Mouse (Mus musculus) small intestine, adult 2 months (tissue): ENCODE results near the gene Gm5475. TPM values are rescaled to one million over a fixed set of nuclear protein-coding genes. Genes with fewer than 3 reads are reported as not detected.

Experiments
- H3K27ac ChIP-seq: fragments of 200-500 bp; 2 replicates; pipeline ENCODE4 v1.5.1; 2012; ENCODE audit warnings: low read depth, low read length, control low read depth, inconsistent platforms; ENCODE audit not compliant: insufficient read depth
- H3K27me3 ChIP-seq: fragments of 200-500 bp; 2 replicates; pipeline ENCODE4 v1.6.1; 2012; ENCODE audit warnings: mild to moderate bottlenecking, moderate library complexity, low read length, inconsistent platforms; ENCODE audit not compliant: control insufficient read depth, insufficient read depth
- H3K36me3 ChIP-seq: fragments of 200-500 bp; 2 replicates; pipeline ENCODE4 v1.6.1; 2012; ENCODE audit warnings: mild to moderate bottlenecking, low read length, control low read depth, inconsistent platforms; ENCODE audit not compliant: control insufficient read depth, insufficient read depth
- H3K4me1 ChIP-seq: fragments of 200-500 bp; 2 replicates; pipeline ENCODE4 v1.6.1; 2012; ENCODE audit warnings: low read length, inconsistent platforms, mixed read lengths; ENCODE audit not compliant: control insufficient read depth, insufficient read depth, insufficient read length
- H3K4me3 ChIP-seq: fragments of 200-500 bp; 2 replicates; pipeline ENCODE4 v1.5.1; 2012; ENCODE audit warnings: low read depth, mild to moderate bottlenecking, control low read depth, inconsistent platforms, low read length, moderate library complexity
- CTCF ChIP-seq: fragments of 200-500 bp; IDR thresholded peaks from 2 replicates; pipeline ENCODE4 v1.5.1; 2012; ENCODE audit warnings: low read depth, mild to moderate bottlenecking, control low read depth, inconsistent platforms, low read length, moderate library complexity, mixed read lengths; ENCODE audit not compliant: insufficient replicate concordance, insufficient read length; ENCODE audit errors: extremely low read depth
- POLR2A ChIP-seq: fragments of 200-500 bp; IDR thresholded peaks from 2 replicates; pipeline ENCODE4 v1.6.1; 2012; ENCODE audit warnings: low read depth, mild to moderate bottlenecking, control low read depth, inconsistent platforms, low read length, moderate library complexity
- WGBS: fragments of 180-500 bp; shearing (Covaris S2); methylation state at CpG from one replicate; pipeline ENCODE4 v1.1.7; 2018; 5-methylcytosine and 5-hydroxymethylcytosine counted together
- polyA plus RNA-seq: library from polyadenylated mRNA; depleted of rRNA; stranded (reverse); fragments of >200 nt; gene quantifications from 2 replicates; pipeline ENCODE4 v1.2.3, GENCODE M21; 2012

Gene Gm5475
- polyA plus RNA-seq, 1 experiment, result 0.13 TPM

- 56% methylated on average over 9 of the region's 9 CpGs for WGBS
- Histone ChIP-seq H3K4me3 (no peak overlapping the region), H3K36me3 (no peaks in the 10 kb centered on the region), H3K4me1 (peaks cover 16% of the 10 kb centered on the region), H3K27me3 (no peaks in the 10 kb centered on the region), H3K27ac (peak overlapping the region; percentile 63)
- TF ChIP-seq CTCF (no peak), POLR2A (no peak)
Observed at GRCm38 (mm10) chr15:100461646-100462045, 39.7 kb downstream of the Gm5475 start.

- 26% methylated on average over 5 of the region's 5 CpGs for WGBS
- TF ChIP-seq POLR2A, result no peak
- no peak for TF ChIP-seq CTCF
- H3K27ac ChIP-seq, result peak overlapping the region; percentile 63
- no peaks in the 10 kb centered on the region for H3K36me3 ChIP-seq
- H3K27me3 ChIP-seq, result no peaks in the 10 kb centered on the region
- peaks cover 15% of the 10 kb centered on the region for H3K4me1 ChIP-seq
- no peak overlapping the region for H3K4me3 ChIP-seq
Observed at GRCm38 (mm10) chr15:100462086-100462485, 40.1 kb downstream of the Gm5475 start.

GRCm38 (mm10) chr15:100463712-100464111 is 41.8 kb downstream of the Gm5475 start:
- Histone ChIP-seq H3K27ac (no peak overlapping the region), H3K36me3 (no peaks in the 10 kb centered on the region), H3K4me1 (peaks cover 13% of the 10 kb centered on the region), H3K4me3 (no peak overlapping the region), H3K27me3 (no peaks in the 10 kb centered on the region)
- TF ChIP-seq POLR2A (no peak), CTCF (peak; percentile 72; the same call in 1 of the 2 replicates)
- 8% methylated on average over 6 of the region's 6 CpGs for WGBS

GRCm38 (mm10) chr15:100465432-100465831 is 43.5 kb downstream of the Gm5475 start:
- Histone ChIP-seq H3K4me1 (peaks cover 15% of the 10 kb centered on the region), H3K27ac (no peak overlapping the region), H3K4me3 (no peak overlapping the region), H3K27me3 (no peaks in the 10 kb centered on the region), H3K36me3 (no peaks in the 10 kb centered on the region)
- TF ChIP-seq POLR2A, result no peak
- no peak for TF ChIP-seq CTCF
- WGBS, result 31% methylated on average over 2 of the region's 2 CpGs

GRCm38 (mm10) chr15:100467738-100468137 is 45.8 kb downstream of the Gm5475 start:
- H3K4me3 ChIP-seq, result no peak overlapping the region
- H3K36me3 ChIP-seq, result 0 out of 2 replicates have a peak, but pooled peaks cover 2% of the 10 kb centered on the region
- H3K27ac ChIP-seq, result no peak overlapping the region
- H3K4me1 ChIP-seq, result peaks cover 5% of the 10 kb centered on the region
- 30% methylated on average over 8 of the region's 8 CpGs for WGBS
- no peaks in the 10 kb centered on the region for H3K27me3 ChIP-seq
- no peak for TF ChIP-seq CTCF
- no peak for TF ChIP-seq POLR2A

- WGBS, result under 1% methylated on average over 84 of the region's 84 CpGs
- TF ChIP-seq CTCF (peak; percentile 96), POLR2A (peak; percentile 37; the same call in 1 of the 2 replicates)
Observed at GRCm38 (mm10) chr15:100468295-100469188, 46.6 kb downstream of the Gm5475 start, which contains the start of gene Letmd1. Gene Letmd1 (plus strand): TSS chr15:100469023.

GRCm38 (mm10) chr15:100469189-100469545 is 47.2 kb downstream of the Gm5475 start:
- peaks cover 3% of the 10 kb centered on the region for H3K4me1 ChIP-seq
- peaks cover 3% of the 10 kb centered on the region; the same call in 1 of the 2 replicates for H3K36me3 ChIP-seq
- WGBS, result 1% methylated on average over 19 of the region's 19 CpGs
- no peaks in the 10 kb centered on the region for H3K27me3 ChIP-seq
- no peak overlapping the region for H3K27ac ChIP-seq
- TF ChIP-seq CTCF, result no peak
- TF ChIP-seq POLR2A, result no peak
- H3K4me3 ChIP-seq, result peak overlapping the region; percentile 88

More at GRCm38 (mm10) chr15:100468295-100469188, 46.6 kb downstream of the Gm5475 start, which contains the start of gene Letmd1:
- H3K4me1 ChIP-seq, result peaks cover 3% of the 10 kb centered on the region
- H3K27me3 ChIP-seq, result no peaks in the 10 kb centered on the region
- peak within 1 kb of the TSS; percentile 88 for H3K4me3 ChIP-seq
- H3K36me3 ChIP-seq, result 0 out of 2 replicates have a peak, but pooled peaks cover 2% of the 10 kb centered on the region
- peak within 1 kb of the TSS; percentile 67; the same call in 1 of the 2 replicates for H3K27ac ChIP-seq
